Mouse (Mus musculus) CH12.LX (cell line): Measurements from ENCODE around the gene Reg2.

ENCODE experiments used
- CTCF ChIP-seq, 2 experiments: IDR thresholded peaks in 1 of 2; conservative IDR thresholded peaks in 1 of 2; 2 replicates each; pipeline ENCODE4 v1.5.1; 2011 to 2012; ENCODE audit warnings: low read depth in 2 of 2, low read length in 2 of 2, improper control_type of control experiment in 1 of 2, inconsistent platforms in 1 of 2, mild to moderate bottlenecking in 1 of 2, moderate library complexity in 1 of 2
- MYC ChIP-seq: IDR thresholded peaks from 2 replicates; pipeline ENCODE4 v1.6.1; 2011; ENCODE audit warnings: low read depth, mild to moderate bottlenecking, improper control_type of control experiment, low read length
- ZKSCAN1 ChIP-seq: IDR thresholded peaks from 2 replicates; pipeline ENCODE4 v1.6.1; 2012; ENCODE audit warnings: low read depth, inconsistent platforms, low read length, improper control_type of control experiment, borderline replicate concordance

GRCm38 (mm10) chr6:78448409-78448808 lies 53.0 kb downstream of the Reg2 start:
- TF ChIP-seq MYC = no peak
- TF ChIP-seq ZKSCAN1 = no peak
- no peak for TF ChIP-seq CTCF (conservative IDR thresholded peaks at IDR 0.05 in 1 of 2, IDR thresholded peaks at IDR 0.05 in 1 of 2; ENCODE audit: low read depth in 2 of 2, low read length in 2 of 2)
